Mouse (Mus musculus) skeletal muscle tissue, adult 2 months (tissue): ENCODE results near the gene Pou5f1.
A peak's percentile ranks its signal among the peaks of the same experiment; 100 is the strongest.

Source experiments
- DNase-seq: peaks from one replicate; pipeline ENCODE4 v3.0.0-alpha.2; 2012; ENCODE audit warnings: low read depth, low spot score

Gene Pou5f1

DNA sequence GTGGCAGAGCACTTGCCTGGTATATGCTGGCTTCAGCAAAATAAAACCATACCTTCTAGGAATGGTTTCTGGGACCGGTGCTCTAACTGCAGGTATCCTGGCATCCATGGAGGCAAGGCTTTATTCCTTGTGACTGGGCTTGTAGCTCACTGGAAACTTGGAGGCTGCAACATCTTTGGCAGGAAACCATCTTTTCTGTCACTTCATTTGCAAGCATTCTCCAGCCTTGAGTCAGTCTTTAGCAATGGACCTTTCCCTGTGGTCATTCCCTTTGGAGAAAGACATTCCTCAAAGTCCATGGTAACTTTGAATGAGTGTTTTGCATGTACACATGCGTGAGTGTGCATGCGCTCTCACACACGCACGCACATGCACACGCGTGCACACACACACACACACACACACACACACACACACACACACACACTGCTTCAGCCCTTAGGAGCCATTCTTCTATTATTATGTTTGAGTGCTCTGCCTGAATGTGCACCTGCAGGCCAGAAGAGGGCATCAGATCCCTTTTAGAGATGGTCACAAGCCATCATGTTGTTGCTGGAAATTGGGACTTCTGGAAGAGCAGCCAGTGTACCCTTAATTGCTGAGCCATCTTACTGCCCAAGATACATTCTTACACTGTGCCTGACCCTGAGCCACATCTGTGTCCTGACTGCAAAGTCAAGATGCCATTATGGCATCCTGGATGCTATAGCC, 7.3 kb downstream of the Pou5f1 start:
- DNase-seq, result no peak

DNA sequence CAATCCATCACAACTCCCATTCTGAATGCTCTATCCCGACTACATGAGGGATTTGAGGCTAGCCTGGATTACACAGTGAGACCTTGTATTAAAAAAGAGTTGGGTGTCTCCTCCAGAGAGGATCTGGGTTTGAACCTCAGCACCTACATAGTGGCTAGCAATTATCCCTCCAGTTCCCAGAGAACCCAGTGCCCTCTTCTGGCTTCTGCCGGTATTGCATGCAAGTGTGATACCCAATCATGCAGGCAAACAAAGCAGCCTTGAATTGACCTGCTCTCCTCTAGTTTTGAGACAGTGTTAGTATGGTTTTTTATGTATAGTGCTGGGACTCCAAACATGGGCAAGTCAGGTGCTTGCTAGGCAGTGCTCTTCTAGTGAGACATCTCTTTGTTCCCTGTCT, 8.1 kb downstream of the Pou5f1 start:
- no peak for DNase-seq

DNA sequence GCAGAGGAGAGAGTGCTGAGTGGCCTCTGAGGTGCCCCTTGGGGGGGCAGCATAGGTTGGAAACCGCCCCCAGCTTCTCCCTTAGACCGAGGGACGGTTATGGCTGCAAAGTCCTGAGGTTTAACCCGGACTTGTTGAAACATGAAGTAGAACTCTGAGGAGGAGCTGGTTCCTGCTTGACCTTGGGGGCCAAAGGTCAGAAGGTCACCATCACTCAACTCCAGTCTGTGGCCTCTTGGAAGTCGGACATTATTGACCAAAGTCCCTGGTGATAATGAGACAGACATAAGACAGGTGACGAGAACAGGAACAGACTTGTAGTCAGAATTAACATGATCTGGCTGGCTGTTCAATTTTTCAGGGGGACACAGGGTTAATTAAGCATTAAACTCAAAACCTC, 8.9 kb downstream of the Pou5f1 start:
- no peak for DNase-seq

DNA sequence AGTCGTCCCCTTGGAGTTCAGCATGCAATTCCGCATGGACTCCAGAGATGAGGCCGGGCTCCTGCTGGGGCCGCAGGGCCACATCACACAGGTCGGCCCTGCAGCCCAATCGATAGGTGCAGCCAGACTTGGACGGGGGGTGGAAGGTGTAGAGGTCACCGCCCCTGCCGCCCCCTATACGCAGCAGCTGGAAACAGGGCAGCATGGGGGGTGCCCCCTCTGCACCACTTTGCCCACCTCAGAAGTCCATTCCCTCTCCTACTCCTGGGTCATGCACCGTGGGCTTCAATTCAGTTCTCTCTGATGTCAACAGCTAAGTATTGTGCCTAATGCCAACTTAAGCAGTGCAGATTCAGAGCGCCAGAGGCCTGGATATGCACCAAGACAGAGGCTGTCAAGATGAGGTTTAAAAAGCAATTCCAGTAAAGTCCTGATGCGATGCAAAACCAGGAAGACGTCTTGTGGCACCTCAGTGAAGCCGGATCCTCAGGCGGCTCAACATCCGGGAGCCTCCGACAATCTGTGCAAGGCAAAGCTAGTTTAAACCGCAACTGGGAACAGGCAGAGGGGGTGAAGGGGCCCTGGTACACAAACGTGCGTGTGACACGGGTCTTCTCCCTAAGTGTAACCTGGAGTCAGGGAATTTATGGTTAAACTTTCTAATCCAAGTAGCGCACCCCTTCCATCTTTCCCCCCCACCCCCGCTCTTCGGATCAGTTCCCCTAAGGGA, 10.3 kb downstream of the Pou5f1 start:
- no peak for DNase-seq

DNA sequence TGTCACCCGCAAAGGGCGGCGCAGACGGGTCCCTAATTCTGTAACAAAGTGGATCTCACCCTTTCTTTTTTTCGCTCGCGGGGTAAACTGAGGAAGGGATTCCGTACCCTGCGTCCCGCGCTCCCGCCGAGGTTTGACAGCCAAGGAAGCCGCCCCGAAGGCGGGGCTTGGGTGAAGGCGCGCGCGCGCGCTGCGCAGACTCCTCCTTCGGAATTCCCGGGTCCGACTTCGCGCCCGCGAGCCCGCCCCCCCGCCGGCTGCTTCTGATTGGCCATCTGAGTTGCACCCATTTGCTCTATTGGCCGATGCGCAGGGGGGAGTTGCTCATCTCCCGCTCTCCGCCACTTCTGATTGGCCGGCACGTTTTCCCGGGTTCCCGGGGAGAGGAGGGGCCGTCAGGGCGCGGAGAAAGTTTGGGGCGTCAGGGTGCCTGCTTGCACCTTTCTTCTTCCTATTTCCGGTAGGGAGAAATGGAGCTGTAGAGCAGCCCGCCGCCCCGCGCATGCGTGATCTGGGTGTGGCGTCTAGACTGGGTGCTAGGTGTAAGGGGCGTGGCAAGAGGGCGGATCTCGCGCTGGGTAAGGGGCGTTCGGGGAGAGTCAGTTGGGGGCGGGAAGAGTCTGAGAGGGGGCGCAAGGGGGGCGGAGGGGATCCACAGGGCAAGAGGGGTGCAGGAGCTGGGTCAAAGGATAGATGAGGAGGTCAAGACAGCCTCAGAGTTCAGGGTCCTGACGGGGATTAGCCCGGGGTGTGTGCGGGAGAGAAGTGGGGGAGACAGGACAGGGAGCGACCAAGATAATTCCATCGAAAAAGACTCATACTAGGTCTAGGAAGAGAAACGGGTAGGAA, 11.1 kb downstream of the Pou5f1 start, which contains the start of the genes Tcf19 and Cchcr1:
TSS of gene Tcf19 (minus strand) at position 173 of the 849 bp plus-strand sequence.
TSS of gene Cchcr1 (plus strand) at position 449 of the 849 bp plus-strand sequence.
- DNase-seq, result peak; percentile 94

DNA sequence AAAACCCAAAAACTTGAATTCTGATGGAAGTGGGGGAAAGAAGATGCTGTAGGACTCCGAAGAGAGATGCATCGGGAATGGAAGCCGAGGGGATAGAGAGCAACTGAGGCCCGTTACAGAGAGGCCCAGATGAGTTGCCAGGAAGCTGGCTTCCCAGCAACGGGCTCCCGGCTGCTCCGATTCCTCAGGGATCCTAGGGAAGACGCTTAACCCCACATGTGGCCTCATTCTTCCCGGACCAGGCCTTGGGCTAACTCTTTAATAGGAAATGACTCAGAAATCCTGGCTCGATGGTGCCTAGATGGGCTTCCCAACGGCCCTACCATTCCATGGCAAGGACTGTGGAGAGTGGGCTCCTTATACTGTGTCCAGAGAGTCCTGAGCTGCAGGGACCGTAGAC, 11.7 kb downstream of the Pou5f1 start:
- DNase-seq, result no peak

DNA sequence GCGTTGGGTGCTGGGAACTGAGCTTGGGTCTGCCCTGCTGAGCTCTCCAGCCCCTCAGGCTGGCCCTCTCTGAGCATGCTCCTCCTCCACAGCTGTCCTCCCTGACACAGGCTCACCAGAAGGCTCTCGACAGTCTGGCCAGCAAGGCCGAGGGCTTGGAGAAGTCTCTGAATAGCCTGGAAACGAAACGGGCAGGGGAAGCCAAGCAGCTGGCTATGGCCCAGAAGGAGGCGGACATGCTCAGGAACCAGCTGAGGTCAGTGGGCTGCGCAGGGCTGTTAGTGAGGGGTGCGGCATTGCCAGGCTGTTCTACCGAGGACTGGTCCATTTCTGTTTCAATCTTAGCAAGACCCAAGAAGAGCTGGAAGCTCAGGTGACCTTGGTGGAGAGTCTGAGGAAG, 18.5 kb downstream of the Pou5f1 start:
- no peak for DNase-seq

DNA sequence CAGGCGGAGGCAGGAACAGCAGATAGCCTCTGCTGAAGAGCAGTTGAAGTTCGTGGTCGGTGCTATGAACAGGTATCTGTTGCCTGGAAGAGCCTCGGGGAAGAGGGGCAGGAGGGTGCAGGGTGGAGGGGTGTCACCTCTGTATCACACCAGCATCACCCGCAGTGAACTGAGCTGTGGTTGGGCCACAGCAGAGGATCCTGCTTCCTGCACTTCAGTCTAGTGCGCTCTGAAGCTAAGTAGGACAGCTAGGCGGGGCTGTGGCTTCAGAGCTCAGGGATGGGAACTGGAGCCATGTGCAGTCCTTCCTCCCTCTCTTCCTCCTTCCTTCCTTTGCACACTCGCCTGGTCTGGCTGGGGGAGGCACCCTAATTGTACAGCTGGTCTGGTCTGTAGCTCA, 20.8 kb downstream of the Pou5f1 start:
- DNase-seq, result no peak

DNA sequence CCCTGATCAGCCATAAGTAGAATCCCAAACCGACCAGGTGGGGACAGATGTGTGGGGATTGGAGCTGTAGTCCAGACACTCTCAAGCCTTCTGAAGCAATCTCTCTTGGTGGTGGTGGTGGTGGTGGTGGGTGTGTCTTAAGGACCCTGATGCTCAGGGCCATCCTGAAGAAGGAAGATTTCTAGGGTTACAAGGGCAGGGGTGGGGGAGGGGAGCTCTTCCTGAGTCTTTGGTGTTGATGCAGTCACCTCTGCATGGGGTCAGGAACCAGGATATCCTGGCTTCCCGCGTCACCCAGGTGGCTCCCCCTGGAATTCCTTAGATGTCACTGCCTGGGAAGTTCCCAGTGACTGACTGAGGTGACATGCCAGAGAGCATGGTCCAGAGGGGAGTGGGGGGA, 26.5 kb downstream of the Pou5f1 start:
- DNase-seq, result no peak

DNA sequence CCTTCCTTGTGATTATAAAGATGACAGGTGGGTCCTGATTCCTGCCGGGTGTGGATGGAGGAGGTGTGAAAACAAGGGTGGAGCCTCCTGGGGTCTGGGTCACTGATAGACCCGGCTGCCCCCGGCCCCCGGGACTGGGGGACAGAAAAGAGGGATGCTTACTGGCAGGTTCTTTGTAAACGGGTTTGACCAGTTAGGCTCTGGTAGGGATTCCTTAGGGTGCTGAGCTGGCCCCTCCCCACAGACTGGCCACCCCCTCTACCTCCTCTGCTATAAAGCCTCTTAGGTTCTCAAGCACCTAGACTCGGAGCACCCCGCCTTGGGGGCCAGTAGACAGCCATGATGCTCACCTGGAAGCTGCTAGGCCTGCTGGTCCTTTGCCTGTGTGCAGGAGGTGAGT, 27.1 kb downstream of the Pou5f1 start, which contains the start of gene Psors1c2:
TSS of gene Psors1c2 (plus strand) at position 301 of the 400 bp plus-strand sequence.
- no peak for DNase-seq

DNA sequence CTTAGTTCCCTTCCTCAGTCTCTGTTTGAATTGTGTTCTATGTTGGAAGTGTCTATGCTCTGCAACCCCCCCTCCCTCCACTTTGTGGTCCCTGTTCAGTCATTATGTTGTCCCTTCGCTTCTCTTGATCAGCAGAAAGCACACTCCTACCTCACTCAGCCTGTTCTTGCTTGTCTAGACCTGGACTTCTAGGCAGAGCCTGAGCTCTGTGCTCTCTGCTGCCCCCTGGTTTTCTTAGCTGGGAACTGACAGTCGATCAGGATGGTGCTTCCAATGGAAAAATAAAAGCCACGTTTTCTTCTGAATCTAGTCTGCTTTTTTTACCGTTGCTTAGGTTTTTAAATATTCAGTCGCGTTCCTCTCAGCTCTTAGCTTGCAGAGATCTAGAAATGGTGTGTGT, 28.5 kb downstream of the Pou5f1 start:
- DNase-seq, result no peak

DNA sequence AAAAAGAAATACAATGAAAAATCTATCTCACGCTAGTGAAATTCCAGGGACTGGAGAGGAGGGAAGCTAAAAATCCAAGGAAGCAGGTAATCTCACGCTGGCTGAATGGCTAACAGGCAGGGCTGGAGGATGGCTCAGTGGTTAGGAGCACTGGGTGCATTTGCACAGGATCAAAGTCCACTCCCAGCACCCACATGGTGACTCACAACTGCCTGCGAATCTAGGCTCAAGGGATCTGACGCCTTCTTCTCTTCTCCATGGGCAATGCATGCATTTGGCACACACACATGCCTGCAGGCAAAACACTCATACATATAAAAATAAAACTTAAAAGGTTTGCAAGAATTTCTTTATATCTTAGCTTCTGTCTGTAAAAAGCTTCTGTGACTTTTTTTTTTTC, 31.6 kb downstream of the Pou5f1 start:
- no peak for DNase-seq

DNA sequence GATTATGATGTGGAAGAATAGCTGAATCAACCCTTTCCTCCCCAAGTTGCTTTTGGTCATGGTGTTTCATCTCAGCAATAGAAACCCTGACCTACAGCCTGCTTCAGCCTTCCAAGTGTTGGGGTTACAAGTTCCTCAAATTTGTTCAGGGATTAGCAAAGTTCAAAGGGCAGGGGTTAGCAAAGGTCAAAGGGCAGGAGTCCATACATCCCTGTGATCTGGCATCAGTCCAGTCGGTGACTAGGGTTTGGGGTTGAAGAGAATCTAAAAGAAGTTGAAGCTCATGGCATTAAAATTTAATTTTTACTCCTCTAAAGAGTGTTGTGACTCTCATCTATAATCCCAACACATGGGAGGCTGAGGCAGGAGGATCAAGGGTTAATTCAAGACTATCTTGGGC, 32.7 kb downstream of the Pou5f1 start:
- no peak for DNase-seq

DNA sequence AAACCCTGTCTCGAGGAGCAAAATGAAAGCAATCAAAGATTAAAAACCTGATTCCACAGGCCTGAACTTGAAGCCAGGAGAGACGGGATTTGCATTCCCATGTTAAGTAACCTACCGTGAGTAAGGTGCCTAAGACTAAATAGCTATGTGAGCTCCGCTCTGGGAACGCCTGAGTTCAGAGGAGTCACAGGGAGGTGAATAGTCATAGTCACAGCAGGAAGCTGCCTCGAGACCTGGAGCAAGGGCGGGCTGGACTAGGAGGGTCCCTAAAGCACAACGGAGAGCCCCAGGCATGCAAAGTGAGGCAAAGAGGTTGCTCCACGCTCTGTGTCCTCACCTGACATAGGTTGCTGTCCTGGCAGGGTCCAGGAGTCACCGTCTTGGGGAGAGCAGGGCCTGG, 33.7 kb downstream of the Pou5f1 start:
- no peak for DNase-seq

DNA sequence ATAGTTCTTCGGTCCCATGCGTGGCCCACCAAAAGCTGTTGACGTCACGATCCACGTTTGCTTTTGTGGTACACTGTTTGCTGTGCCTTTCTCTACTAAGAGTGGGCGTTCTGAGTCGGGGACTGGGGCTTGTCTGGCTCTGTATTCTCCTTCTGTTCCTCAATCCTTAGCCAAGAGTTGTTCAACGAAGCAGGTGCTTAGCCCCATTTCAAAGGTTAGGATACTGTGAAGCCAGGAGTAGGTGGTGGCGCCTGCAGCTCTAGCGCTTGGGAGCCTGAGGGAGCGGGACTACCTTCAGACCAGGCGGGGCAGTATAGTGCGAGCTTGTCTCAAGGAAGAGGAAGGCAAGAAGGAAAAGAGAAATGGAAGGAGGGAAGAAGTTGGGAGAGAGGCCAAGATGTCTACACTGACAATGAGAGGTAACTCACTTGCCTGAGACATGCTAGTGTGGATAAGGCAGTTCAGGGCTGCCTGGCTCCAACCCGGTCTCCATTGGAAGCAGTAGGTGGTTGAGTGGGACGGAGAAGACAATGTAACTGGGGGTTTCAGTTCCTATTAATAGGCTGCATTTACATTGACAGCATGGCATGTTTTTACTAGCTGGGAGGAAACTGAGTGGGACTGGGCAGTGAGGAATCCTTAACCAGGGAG, 37.1 kb downstream of the Pou5f1 start:
- no peak for DNase-seq

DNA sequence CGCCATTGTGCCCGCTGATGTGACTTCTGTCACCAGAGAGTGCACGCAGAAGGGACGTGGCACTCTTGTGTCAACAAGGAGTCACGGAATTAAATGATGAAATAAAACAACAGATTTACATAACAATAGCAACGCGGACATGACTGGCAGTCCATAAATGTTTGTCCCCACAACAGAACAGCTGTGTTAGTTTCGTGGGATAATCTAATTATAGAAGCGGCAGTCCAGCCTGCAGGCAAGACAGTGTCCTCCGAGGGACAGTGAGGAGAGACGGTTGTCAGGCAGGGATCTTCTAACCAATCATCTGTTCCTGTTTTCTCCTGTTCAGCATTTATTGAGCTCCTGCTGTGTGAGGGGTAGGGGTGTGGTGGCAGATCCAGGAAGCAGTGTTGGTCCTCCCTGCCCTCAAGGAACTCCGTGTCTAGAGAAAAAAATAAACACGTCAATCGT, 37.6 kb downstream of the Pou5f1 start:
- DNase-seq, result no peak

DNA sequence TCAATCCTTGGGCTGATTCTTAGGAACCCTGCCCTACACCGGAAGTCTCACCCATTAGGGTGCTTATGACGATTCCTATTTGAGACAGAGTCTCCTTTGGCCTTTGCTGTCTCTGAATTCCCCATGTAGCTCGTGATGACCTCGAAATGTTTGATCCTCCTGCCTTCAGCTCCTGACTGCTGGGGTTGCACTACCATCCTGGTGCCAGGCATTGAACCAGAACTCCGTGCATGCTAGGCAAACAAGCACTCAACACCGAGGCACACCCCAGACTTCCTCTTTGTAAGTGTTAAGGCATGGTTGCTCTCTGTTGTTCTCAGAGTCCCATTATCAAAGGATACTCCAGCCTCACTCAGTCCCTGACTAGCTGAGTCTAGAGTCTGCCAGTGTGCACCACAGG, 38.2 kb downstream of the Pou5f1 start:
- no peak for DNase-seq

DNA sequence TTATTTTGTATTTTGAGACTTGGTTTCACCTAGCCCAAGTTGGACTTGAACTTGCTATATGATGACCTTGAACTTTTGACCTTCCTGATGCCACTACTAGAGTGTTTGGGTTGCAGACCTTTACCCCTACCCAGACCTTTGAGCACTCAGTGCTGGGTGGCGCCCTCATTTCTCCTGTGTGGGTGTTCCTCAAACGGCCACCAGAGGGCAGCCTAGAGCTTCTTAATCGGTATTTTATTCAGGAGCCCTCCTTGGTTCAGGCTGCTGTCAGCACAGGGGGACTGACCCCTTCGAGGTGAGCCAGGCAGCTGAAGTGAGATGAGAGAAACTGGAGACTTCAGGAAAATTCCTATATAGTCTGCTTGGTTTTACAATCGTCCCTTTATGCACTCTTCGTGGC, 38.9 kb downstream of the Pou5f1 start:
- DNase-seq, result no peak

DNA sequence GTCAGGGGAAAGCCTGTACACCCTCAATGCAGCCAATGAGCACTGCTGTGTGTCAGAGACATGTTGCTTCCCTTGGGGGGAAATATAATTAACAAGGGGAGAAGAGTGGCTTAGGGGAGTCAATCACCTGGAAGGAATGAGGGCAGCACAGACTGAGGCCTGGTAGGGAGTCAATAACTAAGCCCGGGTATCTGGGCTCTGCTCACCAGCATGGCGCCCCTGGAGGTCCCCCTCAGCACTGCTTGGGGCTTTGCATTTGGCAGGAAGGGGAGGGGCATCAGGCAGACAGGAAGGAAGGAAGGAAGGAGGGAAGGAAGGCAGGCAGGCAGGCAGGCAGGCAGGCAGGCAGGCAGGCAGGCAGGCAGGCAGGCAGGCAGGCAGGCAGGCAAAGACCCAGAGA, 41.6 kb downstream of the Pou5f1 start:
- DNase-seq, result no peak

DNA sequence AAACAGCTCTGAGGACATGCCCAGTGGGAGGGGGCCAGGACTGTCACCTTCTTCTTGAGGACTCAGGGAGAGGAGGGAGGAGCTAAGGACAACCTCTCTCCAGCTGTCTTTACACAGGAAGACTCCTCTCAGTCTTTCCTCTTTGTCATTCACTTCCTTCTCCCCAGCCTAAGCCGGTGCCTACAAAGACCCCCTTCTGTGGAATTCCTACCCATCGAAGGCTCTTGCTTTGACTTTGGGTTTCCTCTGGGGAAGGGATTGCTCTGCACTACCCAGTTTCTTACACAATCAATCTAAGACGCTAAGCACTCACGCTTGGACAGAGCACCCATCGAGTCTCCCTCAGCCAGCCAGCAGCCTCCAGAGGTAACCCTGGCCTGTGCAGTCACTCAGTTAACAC, 42.8 kb downstream of the Pou5f1 start:
- no peak for DNase-seq

DNA sequence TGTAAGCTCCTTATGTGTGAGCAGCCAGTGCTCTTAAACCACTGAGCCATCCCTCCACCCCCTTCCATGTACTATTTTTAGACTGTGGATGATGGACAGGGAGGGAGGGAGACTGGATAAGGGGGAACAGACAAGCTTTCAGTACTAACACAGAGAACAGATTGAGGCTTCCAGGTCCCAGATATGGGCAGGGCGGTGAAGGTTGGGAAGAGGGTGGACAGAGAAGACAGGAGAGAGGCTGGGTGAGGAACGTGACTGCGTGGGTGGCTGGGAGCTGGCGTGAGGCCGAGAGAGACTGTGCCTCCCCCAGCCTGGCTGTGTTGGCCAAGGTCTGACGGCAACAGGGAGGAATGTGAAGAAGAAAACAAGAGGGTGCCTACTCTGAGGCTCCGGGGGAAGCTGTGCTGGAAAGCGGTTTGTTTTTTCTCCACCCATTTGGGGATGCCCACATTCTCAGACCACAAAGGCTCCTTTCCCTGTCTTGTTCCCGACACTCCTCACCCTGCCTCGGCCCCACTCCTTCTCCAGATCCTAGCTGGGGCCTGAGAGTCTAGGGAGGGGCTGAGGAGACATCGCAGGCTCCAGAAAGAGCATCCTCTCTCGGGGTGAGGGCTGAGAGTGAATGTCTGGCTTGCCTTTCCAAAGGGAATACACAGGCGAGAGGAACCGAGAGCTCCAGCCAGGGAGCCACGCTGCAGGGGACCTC, 43.8 kb downstream of the Pou5f1 start:
- peak; percentile 64 for DNase-seq
